Mouse (Mus musculus) midbrain, embryonic 14.5 days (tissue): Measurements from ENCODE around the gene Olfr1381. TPM values are rescaled to one million over a fixed set of nuclear protein-coding genes. Genes with fewer than 3 reads are reported as not detected.
"Not testable (repeated sequence)": the region's sequence is repeated elsewhere in the genome, so short reads cannot be mapped to it uniquely, and the experiment has no call there.

Experiments used
- ATAC-seq: fragments of 200-750 bp; cut with Nextera tagmentation; 2 replicates; pipeline ENCODE4 v1.8.0; 2017; ENCODE audit warnings: moderate number of reproducible peaks, moderate library complexity; ENCODE audit not compliant: low FRiP score, low TSS enrichment
- DNase-seq: peaks from one replicate; pipeline ENCODE4 v3.0.0-alpha.2; 2015
- H3K27ac ChIP-seq: fragments of 300-500 bp; sonication (generic); replicated peaks from 2 replicates; pipeline ENCODE4 v1.5.1; 2014; ENCODE audit warnings: mild to moderate bottlenecking, low read depth, low read length, moderate library complexity
- H3K27me3 ChIP-seq: fragments of 300-500 bp; sonication (generic); 2 replicates; pipeline ENCODE4 v1.6.1; 2014; ENCODE audit warnings: low read length, control low read depth, mixed read lengths; ENCODE audit not compliant: control insufficient read depth, insufficient read depth
- H3K36me3 ChIP-seq: fragments of 300-500 bp; sonication (generic); 2 replicates; pipeline ENCODE4 v1.6.1; 2014; ENCODE audit warnings: low read length, control low read depth; ENCODE audit not compliant: control insufficient read depth, insufficient read depth
- H3K4me1 ChIP-seq: fragments of 300-500 bp; sonication (generic); 2 replicates; pipeline ENCODE4 v1.6.1; 2014; ENCODE audit warnings: mild to moderate bottlenecking, antibody characterized with exemption, low read length, control low read depth; ENCODE audit not compliant: control insufficient read depth, insufficient read depth
- H3K4me2 ChIP-seq: fragments of 300-500 bp; sonication (generic); 2 replicates; pipeline ENCODE4 v1.6.1; 2014; ENCODE audit warnings: mild to moderate bottlenecking, low read length, moderate library complexity
- H3K4me3 ChIP-seq: fragments of 300-500 bp; sonication (generic); replicated peaks from 2 replicates; pipeline ENCODE4 v1.5.1; 2014; ENCODE audit warnings: low read depth, low read length
- H3K9ac ChIP-seq: fragments of 300-500 bp; sonication (generic); replicated peaks from 2 replicates; pipeline ENCODE4 v1.6.1; 2014; ENCODE audit warnings: mild to moderate bottlenecking, low read length, moderate library complexity
- H3K9me3 ChIP-seq: fragments of 300-500 bp; sonication (generic); 2 replicates; pipeline ENCODE4 v1.6.1; 2016; ENCODE audit warnings: low read length, control low read depth, mixed read lengths; ENCODE audit not compliant: control insufficient read depth
- WGBS: fragments of 180-500 bp; shearing (Covaris S2); extraction: QIAGEN DNeasy Blood & Tissue Kit; methylation state at CpG from one replicate; pipeline ENCODE4 v1.1.7; 2014; 5-methylcytosine and 5-hydroxymethylcytosine counted together
- polyA plus RNA-seq: library from polyadenylated mRNA; unstranded; fragments of >200 nt; fragmentation: Nextera tagmentation; extraction: Ambion mirVana; gene quantifications from 2 replicates; pipeline ENCODE4 v1.2.1, GENCODE M21; 2014

Gene Olfr1381
- polyA plus RNA-seq = not detected in 2 replicates

DNA sequence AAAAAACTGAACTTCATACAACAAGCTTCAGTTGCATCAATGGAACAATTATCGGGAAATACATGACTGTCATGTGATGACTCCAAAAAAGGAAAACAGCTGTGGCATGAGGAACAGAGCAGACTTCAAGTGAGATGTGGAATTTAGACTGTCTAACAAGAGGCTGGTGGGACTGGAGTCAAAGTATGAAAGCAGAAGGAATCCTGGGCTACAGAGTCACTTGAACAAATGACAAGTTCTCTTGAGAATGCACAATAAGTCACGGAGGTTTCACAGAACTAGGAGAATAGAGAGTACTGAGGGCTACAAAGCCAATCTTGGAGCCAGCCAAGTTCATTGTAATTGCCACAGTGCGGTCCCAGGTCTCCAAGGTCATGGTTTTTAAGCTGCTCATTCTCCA lies at the start of gene Olfr1381:
Gene Olfr1381 (plus strand): TSS at position 301 of the 400 bp plus-strand sequence.
- H3K4me1 ChIP-seq, H3K27me3 ChIP-seq, H3K27ac ChIP-seq, H3K4me3 ChIP-seq, H3K9me3 ChIP-seq, H3K4me2 ChIP-seq, H3K36me3 ChIP-seq, DNase-seq, ATAC-seq, H3K9ac ChIP-seq: not testable (repeated sequence)
- WGBS = 45% methylated on average over 3 of the region's 3 CpGs

DNA sequence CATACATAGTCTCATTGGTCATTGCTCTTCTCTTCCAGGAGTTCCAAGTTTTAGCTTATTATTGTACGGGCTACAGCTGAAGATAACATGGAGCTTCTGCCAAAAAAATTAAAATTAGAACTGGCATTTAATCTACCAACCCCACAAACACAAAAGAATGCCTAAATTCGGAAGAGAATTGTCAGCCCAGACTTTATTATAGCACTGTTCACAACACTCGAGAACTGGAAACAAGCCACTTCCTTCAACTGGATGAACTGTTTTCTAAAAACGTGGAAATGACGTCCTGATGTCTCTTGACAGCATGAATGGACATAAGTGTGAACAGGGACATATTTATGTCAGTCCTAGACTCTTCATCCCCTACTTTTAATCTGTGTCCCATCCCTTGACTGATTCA lies 25.2 kb upstream of the Olfr1381 start:
- H3K27ac ChIP-seq = no peak overlapping the region
- no peaks in the 10 kb centered on the region for H3K27me3 ChIP-seq
- ATAC-seq (no peak), DNase-seq (no peak)
- H3K9ac ChIP-seq = no peak overlapping the region
- H3K36me3 ChIP-seq = no peaks in the 10 kb centered on the region
- no peak overlapping the region for H3K4me3 ChIP-seq
- H3K9me3 ChIP-seq = no peaks in the 10 kb centered on the region
- H3K4me2 ChIP-seq = no peak overlapping the region
- no peaks in the 10 kb centered on the region for H3K4me1 ChIP-seq
- 78% methylated on average over 5 of the region's 5 CpGs for WGBS

DNA sequence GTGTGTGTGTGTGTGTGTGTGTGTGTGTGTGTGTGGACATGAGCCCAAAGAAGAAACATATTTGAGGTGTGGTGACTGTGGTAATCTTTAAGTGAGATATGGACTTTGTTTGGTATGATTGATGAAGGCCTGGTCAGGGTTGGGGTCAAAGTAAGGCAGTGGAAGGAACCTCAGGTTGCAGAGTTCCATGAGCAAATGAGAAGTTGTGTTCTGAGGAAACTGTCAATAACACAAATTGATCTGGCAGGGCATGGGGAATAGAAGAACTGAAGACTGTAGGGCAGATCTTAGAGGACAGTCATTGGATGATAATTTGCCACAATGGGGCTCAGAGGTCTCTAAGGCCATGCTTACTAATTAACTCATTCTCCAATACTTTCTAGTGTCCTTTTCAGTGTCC lies 23.9 kb upstream of the Olfr1381 start, which contains the start of gene Olfr1383:
Gene Olfr1383 (plus strand): TSS at position 301 of the 400 bp plus-strand sequence.
- Histone ChIP-seq H3K27me3 (no peaks in the 10 kb centered on the region), H3K4me3 (no peak within 1 kb of the TSS), H3K9me3 (no peaks in the 10 kb centered on the region), H3K4me1 (no peaks in the 10 kb centered on the region), H3K9ac (no peak within 1 kb of the TSS), H3K36me3 (no peaks in the 10 kb centered on the region), H3K4me2 (no peak within 1 kb of the TSS), H3K27ac (no peak within 1 kb of the TSS)
- DNase-seq (no peak), ATAC-seq (no peak)

DNA sequence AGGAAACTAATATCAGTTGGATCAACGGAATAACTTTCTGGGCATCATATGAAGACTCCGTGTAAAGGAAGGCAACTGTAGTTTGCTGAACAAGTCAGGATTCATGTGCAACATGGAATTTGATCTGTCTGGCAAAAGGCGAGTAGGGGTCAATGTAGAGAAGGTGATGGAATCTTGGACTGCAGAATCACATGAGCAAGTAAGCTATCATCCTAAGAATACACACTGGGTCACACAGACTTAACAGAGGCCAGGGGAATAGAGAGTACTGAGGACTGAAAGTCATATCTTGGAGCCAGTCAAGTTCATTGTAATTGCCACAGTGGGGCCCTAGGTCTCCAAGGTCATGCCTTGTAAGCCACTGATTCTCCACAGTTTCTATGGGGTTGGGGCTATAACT lies 15.3 kb upstream of the Olfr1381 start, which contains the start of gene Olfr1382:
Gene Olfr1382 (plus strand): TSS at position 301 of the 400 bp plus-strand sequence.
- DNase-seq (no peak), ATAC-seq (no peak)
- Histone ChIP-seq H3K4me3 (no peak within 1 kb of the TSS), H3K9ac (no peak within 1 kb of the TSS), H3K36me3 (no peaks in the 10 kb centered on the region), H3K4me2 (no peak within 1 kb of the TSS), H3K27ac (no peak within 1 kb of the TSS), H3K4me1 (no peaks in the 10 kb centered on the region), H3K9me3 (no peaks in the 10 kb centered on the region), H3K27me3 (no peaks in the 10 kb centered on the region)
- 85% methylated on average over 3 of the region's 3 CpGs for WGBS

DNA sequence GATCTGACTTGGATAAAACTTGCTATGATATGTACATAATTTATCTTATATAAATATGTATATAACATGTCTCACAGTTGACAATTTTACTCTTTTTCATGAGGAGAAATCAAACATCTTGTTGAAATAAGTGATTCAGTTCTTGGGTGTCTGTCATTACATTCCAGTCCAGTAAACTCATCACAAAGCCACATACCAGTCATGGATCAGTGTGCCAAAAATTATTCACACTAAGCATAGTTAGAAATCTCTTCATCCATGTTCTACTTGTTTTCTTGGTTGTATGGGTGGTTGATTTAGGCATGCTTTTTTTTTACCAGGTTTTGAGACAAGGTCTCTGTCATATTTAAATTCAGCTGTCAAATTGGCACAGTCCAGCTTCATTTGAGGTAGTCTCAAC lies 10.5 kb upstream of the Olfr1381 start:
- DNase-seq (no peak), ATAC-seq (no peak)
- Histone ChIP-seq H3K36me3 (no peaks in the 10 kb centered on the region), H3K9ac (no peak overlapping the region), H3K9me3 (no peaks in the 10 kb centered on the region), H3K4me2 (no peak overlapping the region), H3K4me3 (no peak overlapping the region), H3K27ac (no peak overlapping the region), H3K27me3 (no peaks in the 10 kb centered on the region), H3K4me1 (no peaks in the 10 kb centered on the region)

DNA sequence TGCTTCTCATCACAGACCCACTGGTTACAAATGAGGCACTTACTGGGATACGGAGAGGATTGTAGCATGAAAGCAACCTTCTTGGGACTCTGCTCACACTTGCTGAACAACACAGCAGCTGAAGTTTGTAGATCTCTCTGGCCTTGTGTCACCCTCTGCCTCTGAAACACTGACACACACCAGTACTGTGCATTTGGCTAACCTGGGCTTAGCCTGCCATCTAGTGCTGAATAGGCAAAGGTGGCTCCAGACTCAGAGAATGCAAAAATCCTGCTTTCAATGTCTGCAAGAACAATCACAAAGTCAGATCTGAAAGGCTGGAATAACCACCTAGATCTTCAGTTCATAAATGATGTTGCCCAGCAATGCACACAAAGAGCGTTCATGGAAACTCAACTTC lies 6.6 kb upstream of the Olfr1381 start:
- not testable (repeated sequence) for H3K9me3 ChIP-seq, H3K4me3 ChIP-seq, H3K27ac ChIP-seq, H3K36me3 ChIP-seq, ATAC-seq, H3K9ac ChIP-seq, H3K27me3 ChIP-seq, H3K4me1 ChIP-seq, H3K4me2 ChIP-seq
- 83% methylated on average over 2 of the region's 2 CpGs for WGBS
- peak; percentile 55 for DNase-seq

DNA sequence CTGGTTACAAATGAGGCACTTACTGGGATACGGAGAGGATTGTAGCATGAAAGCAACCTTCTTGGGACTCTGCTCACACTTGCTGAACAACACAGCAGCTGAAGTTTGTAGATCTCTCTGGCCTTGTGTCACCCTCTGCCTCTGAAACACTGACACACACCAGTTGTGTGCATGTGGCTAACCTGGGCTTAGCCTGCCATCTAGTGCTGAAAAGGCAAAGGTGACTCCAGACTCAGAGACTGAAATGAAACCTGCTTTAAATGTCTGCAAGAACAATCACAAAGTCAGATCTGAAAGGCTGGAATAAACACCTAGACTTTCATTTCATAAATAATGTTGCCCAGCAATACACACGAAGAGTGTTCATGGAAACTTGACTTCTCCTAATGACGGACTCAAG lies 10.8 kb downstream of the Olfr1381 start:
- not testable (repeated sequence) for H3K4me2 ChIP-seq, H3K9ac ChIP-seq, ATAC-seq, H3K27me3 ChIP-seq, H3K4me3 ChIP-seq, H3K4me1 ChIP-seq, H3K27ac ChIP-seq, H3K9me3 ChIP-seq, H3K36me3 ChIP-seq
- WGBS = 82% methylated on average over 3 of the region's 3 CpGs
- DNase-seq = peak; percentile 25

DNA sequence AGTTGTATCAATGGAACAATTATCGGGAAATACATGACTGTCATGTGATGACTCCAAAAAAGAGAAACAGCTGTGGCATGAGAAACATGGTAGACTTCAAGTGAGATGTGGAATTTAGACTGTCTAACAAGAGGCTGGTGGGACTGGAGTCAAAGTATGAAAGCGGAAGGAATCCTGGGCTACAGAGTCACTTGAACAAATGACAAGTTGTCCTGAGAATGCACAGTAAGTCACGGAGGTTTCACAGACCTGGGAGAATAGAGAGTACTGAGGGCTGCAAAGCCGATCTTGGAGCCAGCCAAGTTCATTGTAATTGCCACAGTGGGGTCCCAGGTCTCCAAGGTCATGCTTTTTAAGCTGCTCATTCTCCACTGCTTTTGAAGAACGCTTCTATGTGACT lies 13.3 kb downstream of the Olfr1381 start, which contains the start of gene Olfr1380:
Gene Olfr1380 (plus strand): TSS at position 301 of the 400 bp plus-strand sequence.
- H3K4me1 ChIP-seq, H3K27ac ChIP-seq, H3K36me3 ChIP-seq, H3K9ac ChIP-seq, H3K4me3 ChIP-seq, H3K27me3 ChIP-seq, H3K9me3 ChIP-seq, ATAC-seq, H3K4me2 ChIP-seq, DNase-seq: not testable (repeated sequence)
- WGBS = 57% methylated on average over 5 of the region's 5 CpGs

DNA sequence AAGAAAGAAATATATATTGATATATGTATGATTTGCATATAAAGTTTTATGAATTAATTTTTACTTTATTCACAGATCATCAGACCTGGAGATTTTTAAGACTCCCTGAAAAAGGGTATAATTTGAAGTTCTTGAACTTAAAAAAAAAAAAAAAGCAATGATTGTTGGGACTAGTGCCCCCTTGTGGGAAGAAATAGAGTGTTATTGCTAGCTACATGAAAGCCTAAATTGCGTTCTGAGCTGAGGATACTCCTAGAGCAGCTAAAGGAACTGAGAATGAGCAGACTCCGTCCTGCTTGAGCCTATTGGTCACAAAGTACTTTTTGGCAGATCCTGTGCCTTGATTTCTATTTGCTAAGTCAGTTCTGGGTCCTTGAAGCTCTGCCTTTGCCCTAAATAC lies 31.8 kb downstream of the Olfr1381 start:
- H3K27ac ChIP-seq, H3K36me3 ChIP-seq, H3K4me2 ChIP-seq, ATAC-seq, H3K4me3 ChIP-seq, H3K9ac ChIP-seq, H3K9me3 ChIP-seq, H3K27me3 ChIP-seq, H3K4me1 ChIP-seq: not testable (repeated sequence)
- WGBS = 35% methylated on average over 2 of the region's 2 CpGs
- DNase-seq = peak; percentile 20
